Mouse (Mus musculus) thymus, postnatal 36 days (tissue): Measurements from ENCODE around the gene Sbk3.
"Not testable (repeated sequence)": the region's sequence is repeated elsewhere in the genome, so short reads cannot be mapped to it uniquely, and the experiment has no call there.

Source experiments
- DNase-seq, 2 experiments: peaks; one replicate each; pipeline ENCODE4 v3.0.0; 2022; ENCODE audit warnings: mixed read lengths in 2 of 2

Gene Sbk3

DNA sequence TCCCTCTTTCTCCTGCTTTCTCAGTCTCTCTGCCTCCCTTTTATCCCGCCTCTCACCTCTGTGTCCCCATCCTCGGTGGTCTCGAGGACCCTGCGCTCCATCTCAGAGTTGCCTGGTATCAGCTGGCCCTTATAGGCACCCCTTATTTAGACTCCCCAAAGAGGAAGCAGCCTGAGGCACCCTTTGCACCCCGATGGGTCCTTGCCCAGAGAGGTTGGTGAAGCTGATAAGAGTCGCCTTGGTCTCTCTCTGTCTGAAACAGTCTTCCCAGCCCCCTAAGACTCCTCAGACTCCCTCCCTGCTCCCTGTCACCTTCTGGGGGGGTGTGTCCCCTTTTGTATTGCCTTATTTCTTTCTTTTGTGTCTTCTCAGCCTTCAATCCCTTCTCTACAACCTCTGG lies at the start of gene Sbk3:
Gene Sbk3, minus strand, starts transcription at position 101 of the 400 bp plus-strand sequence.
- no peak for DNase-seq

- no peak for DNase-seq
Observed at GRCm38 (mm10) chr7:5020685-5021084, 49.7 kb upstream of the Sbk3 start.

GRCm38 (mm10) chr7:5020000-5020681 lies 49.2 kb upstream of the Sbk3 start, which contains the start of the genes Zfp865 and Ccdc106:
TSS of gene Zfp865 (plus strand) at chr7:5020376.
TSS of gene Ccdc106 (plus strand) at chr7:5020553.
- DNase-seq: peak; percentile 99 to 100

DNA sequence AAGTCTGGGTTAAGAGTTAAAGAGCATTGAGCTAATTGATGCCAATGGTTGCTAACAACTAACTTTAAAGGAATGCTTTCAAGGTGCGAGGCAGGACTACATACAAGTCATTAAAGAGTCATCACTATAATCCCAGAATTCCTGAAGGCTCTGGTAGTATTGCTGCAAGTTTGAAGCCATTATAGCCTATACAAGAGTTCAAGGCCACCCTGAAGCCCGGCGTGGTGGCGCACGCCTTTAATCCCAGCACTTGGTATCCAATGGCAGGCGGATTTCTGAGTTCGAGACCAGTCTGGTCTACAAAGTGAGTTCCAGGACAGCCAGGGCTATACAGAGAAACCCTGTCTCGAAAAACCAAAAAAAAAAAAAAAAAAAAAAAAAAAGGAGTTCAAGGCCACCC lies 48.6 kb upstream of the Sbk3 start:
- peak in 1 of 2 experiments; percentile 39 for DNase-seq

DNA sequence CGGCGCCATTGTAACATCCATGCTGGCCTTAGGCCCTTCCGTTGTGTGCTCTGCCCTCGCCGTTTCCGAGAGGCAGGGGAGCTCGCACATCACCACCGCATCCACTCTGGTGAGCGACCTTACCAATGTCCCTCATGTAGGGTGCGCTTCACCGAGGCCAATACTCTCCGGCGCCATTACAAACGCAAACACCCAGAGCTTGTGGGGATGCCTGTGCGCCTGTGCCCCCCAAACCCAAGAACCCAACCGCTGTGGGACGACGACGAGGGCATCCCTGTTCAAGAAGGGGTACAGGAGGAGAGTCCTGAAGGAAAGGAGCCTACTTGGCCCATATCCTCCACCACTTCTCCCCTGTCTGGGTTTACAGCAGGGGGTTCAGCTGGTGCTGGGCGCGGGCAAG lies 47.0 kb upstream of the Sbk3 start:
- DNase-seq: no peak

DNA sequence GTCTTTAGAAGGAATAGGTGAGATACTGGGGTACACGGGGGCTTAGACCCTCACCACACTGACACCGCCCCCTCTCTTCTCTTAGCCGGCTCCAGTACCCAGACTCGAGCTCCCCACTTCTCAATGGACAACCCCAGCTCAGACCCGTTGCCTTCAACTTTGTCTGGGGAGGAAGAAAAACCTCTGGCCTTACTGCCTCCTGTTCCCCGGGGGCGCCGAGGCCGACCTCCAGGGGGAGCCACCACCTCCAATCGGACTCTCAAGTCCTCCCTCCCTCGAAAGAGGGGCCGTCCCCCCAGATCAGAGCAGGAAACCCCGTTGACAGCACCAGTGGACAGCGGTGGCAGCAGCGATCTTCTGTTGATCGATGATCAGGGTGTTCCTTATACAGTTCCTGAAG lies 46.4 kb upstream of the Sbk3 start:
- peak; percentile 31 to 53 for DNase-seq

DNA sequence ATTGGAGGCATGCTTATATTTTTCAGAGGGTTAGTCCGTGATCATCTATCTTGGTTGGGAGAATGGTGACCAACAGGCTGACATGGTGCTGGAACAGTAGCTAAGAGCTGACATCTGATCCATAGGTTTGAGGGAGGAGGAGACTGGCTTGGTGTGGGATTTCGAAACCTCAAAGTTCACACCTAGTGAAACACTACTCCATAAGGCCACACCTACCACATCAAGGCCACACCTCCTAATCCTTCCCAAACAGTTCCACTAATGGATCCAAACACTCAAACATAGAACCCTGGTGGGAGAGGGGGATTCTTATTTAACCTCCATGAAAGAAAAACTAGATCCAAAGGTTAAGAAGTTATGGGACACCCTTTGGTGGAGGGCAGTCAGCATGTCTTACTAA lies 46.0 kb upstream of the Sbk3 start:
- no peak for DNase-seq

GRCm38 (mm10) chr7:5016057-5016456 lies 45.1 kb upstream of the Sbk3 start:
- DNase-seq: no peak

DNA sequence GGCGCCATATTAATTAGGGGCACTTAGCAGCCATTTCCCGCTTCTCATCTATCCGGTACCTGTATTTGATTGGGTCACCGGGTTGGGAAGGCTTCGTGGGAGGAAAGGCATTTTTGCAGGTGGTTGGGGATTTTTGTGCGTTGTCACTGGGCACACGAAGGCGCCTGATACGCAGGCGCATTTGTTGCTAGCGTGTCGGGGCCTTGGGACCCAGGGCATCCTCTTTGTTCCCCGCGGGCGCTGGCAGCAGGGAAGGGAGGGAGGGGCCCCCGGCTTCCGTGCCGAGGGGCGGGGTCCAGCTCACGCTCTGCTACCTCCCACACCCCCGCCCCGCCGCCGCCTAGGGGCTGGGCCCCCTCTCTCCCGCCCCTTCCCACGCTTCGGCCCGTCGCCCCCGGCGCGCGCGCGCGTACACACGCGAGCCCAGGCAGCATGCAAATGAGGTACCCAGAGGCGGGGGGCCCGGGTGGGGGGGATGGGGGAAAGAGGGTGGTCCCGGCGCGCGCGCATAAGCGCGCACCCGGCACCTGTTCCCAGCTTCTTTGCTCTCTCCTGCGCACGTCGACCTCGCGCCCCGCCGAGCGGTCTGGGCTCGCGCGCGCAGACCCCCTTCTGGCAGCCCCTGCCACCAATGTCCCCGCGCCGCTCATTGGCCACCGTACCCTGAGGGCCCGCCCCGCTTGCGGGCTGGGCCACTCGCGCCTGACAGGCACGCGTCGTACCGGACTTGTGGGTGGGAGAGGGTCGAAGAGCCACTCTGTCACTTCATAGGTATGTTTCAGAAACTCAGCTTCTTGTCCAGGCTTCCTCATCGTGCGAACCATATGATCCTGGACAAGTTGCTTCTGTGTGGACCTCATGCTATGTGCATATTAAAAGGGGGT lies 44.4 kb upstream of the Sbk3 start, which contains the start of gene Gm44973:
Gene Gm44973, plus strand, starts transcription at position 379 of the 884 bp plus-strand sequence.
- peak; percentile 96 to 97 for DNase-seq

- peak; percentile 96 to 97 for DNase-seq
Observed at GRCm38 (mm10) chr7:5014251-5015117, 43.5 kb upstream of the Sbk3 start, which contains the start of the genes Zfp524 and Fiz1. TSS of gene Zfp524 (plus strand) at chr7:5014415. TSS of gene Fiz1 (minus strand) at chr7:5014697.

GRCm38 (mm10) chr7:5012681-5013513 lies 41.9 kb upstream of the Sbk3 start:
- peak in 1 of 2 experiments; percentile 20 for DNase-seq

GRCm38 (mm10) chr7:5008229-5008628 lies 37.3 kb upstream of the Sbk3 start:
- no peak for DNase-seq

- not testable (repeated sequence) for DNase-seq
Observed at GRCm38 (mm10) chr7:5002876-5003275, 31.9 kb upstream of the Sbk3 start.

- DNase-seq: peak; percentile 40 to 44
Observed at GRCm38 (mm10) chr7:4999876-5000275, 28.9 kb upstream of the Sbk3 start.

- no peak for DNase-seq
Observed at GRCm38 (mm10) chr7:4996934-4997333, 26.0 kb upstream of the Sbk3 start.

DNA sequence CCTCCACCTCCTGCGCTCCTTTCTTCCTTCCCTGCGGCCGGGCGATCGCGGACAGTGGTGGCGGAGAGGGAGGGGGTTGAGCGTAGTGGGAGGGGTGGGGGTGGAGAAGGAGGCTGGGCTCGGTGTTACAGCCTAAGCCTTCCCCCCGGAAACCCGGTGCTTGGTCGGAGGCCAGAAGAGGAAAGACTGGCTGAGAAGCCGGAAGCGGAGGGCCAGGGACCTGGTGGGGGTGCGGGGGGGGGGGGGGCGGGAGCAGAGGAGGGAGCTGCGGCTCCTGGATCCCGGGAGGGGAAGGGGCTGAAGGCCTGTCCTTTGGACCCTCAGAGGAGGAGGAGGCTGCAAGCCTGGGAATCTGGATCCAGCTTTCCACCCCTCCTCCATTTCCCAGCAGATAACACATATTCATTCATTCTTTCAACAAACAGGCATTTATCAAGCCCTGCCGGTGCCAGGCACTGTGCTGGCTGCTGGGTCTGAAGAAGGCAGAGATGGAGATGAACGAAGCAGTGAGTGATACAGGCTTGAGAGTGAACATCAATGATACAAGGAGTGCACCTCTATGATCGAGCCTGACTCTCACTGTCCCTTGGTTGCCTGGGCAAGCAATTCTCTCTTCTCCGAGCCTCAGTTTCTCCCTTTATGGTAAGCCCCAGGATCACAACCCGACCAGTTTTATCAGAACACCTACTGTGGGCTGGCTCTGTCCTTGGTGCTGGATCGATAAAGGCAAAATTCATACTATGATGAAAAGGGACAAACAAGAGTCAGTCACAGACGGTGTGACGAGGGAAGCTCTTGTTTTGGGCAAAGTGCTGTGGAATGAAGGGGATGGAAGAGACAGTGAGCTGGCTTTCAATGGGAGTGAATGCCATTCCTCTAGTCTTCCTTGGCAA lies 25.3 kb upstream of the Sbk3 start, which contains the start of gene Zfp579:
Gene Zfp579, minus strand, starts transcription at position 156 of the 893 bp plus-strand sequence.
- DNase-seq: peak; percentile 88

- DNase-seq: no peak
Observed at GRCm38 (mm10) chr7:4995268-4996002, 24.5 kb upstream of the Sbk3 start.

GRCm38 (mm10) chr7:4993999-4994788 lies 23.2 kb upstream of the Sbk3 start:
- DNase-seq: peak in 1 of 2 experiments; percentile 26
